In genomic region chr10:10689668-10690223, GRCm38 (mm10) we compare ENCODE assay signal across 8 mouse cellular contexts. TPM values are rescaled to one million over a fixed set of nuclear protein-coding genes. Genes with fewer than 3 reads are reported as not detected.
DNase-seq lines count a peak whose midpoint lies in the region; ATAC-seq and TF ChIP-seq lines count a peak whose summit lies in the region.
"Had no signal": no experiment of that assay in that cellular context is flagged by ENCODE, and none has a peak within 500 bp of the region (broad histone marks: within the 10 kb centered on the region; RNA-seq: fewer than 3 reads in every experiment).

No protein-coding gene starts in this region.

- ATAC-seq in lung, embryonic 15.5 days (ENCODE audit: borderline replicate concordance, extremely low read depth, low FRiP score, low TSS enrichment): no peak
- ATAC-seq in forebrain, postnatal 0 days: peak; percentile 15; the same call in 1 of the 2 replicates
- ATAC-seq in liver, embryonic 13.5 days (ENCODE audit: low read depth): no peak
- ATAC-seq in stomach, postnatal 0 days (ENCODE audit: low FRiP score, low TSS enrichment): no peak

- WGBS in lung, embryonic 15.5 days: 12% methylated on average over 11 of the region's 11 CpGs
- WGBS in forebrain, postnatal 0 days: 8% methylated on average over 11 of the region's 11 CpGs
- whole genome bisulfite sequencing in liver, embryonic 13.5 days (ENCODE audit: insufficient replicate concordance): 23% methylated on average over 11 of the region's 11 CpGs
- 21% methylated on average over 11 of the region's 11 CpGs for WGBS in stomach, postnatal 0 days

- no peaks in the 10 kb centered on the region for H3K9me3 ChIP-seq in lung, embryonic 15.5 days
- H3K9me3 ChIP-seq in forebrain, postnatal 0 days (ENCODE audit: low read length): no peaks in the 10 kb centered on the region
- H3K9me3 ChIP-seq in liver, embryonic 13.5 days (replicated peaks): no peaks in the 10 kb centered on the region
- no peaks in the 10 kb centered on the region for H3K9me3 ChIP-seq in stomach, postnatal 0 days (ENCODE audit: control insufficient read depth, low read length)

- no peak overlapping the region for H3K27ac ChIP-seq in lung, embryonic 15.5 days
- H3K27ac ChIP-seq in forebrain, postnatal 0 days (ENCODE audit: low read depth, low read length): no peak overlapping the region
- no peak overlapping the region for H3K27ac ChIP-seq in liver, embryonic 13.5 days
- no peak overlapping the region for H3K27ac ChIP-seq in stomach, postnatal 0 days (replicated peaks)

- H3K4me3 ChIP-seq in lung, embryonic 15.5 days: peak overlapping the region; percentile 36
- peak overlapping the region; percentile 44 for H3K4me3 ChIP-seq in forebrain, postnatal 0 days (ENCODE audit: low read depth, low read length)
- H3K4me3 ChIP-seq in liver, embryonic 13.5 days (replicated peaks): no peak overlapping the region
- H3K4me3 ChIP-seq in stomach, postnatal 0 days (ENCODE audit: low read depth, low read length): peak overlapping the region; percentile 32

- H3K27me3 ChIP-seq in lung, embryonic 15.5 days: 0 out of 2 replicates have a peak, but pooled peaks cover 4% of the 10 kb centered on the region
- H3K27me3 ChIP-seq in forebrain, postnatal 0 days (ENCODE audit: insufficient read depth, low read length): no peaks in the 10 kb centered on the region
- H3K27me3 ChIP-seq in liver, embryonic 13.5 days: peaks cover 5% of the 10 kb centered on the region; the same call in 1 of the 2 replicates
- H3K27me3 ChIP-seq in stomach, postnatal 0 days (ENCODE audit: control insufficient read depth, insufficient read depth, low read length): no peaks in the 10 kb centered on the region

- H3K36me3 ChIP-seq in lung, embryonic 15.5 days: no peaks in the 10 kb centered on the region
- no peaks in the 10 kb centered on the region for H3K36me3 ChIP-seq in forebrain, postnatal 0 days (ENCODE audit: insufficient read depth)
- no peaks in the 10 kb centered on the region for H3K36me3 ChIP-seq in liver, embryonic 13.5 days
- no peaks in the 10 kb centered on the region for H3K36me3 ChIP-seq in stomach, postnatal 0 days (ENCODE audit: control insufficient read depth, insufficient read depth, low read length)

- intact Hi-C loops in left cerebral cortex, postnatal 4 days (cut with DNase I): no loop called here

- DNase-seq in lung, postnatal 25 days (ENCODE audit: low spot score): no peak
- DNase-seq in forebrain, postnatal 0 days: no peak
- no peak for DNase-seq in liver, embryonic 13.5 days
- no peak for DNase-seq in stomach, postnatal 0 days (ENCODE audit: low spot score)
- no peak for DNase-seq in left cerebral cortex, postnatal 4 days
- DNase-seq in thymus, postnatal 10 days (ENCODE audit: low spot score in 2 of 2): no peak

- no peak for TF ChIP-seq CTCF in forebrain, postnatal 0 days (IDR thresholded peaks at IDR 0.05; ENCODE audit: low read depth)
- TF ChIP-seq CTCF in stomach, postnatal 0 days (IDR thresholded peaks at IDR 0.05; ENCODE audit: low read depth): no peak

- no peak overlapping the region for H3K9ac ChIP-seq in lung, embryonic 15.5 days
- H3K9ac ChIP-seq in forebrain, postnatal 0 days: peak overlapping the region; percentile 54
- H3K9ac ChIP-seq in liver, embryonic 13.5 days: no peak overlapping the region
- peak overlapping the region; percentile 43; the same call in 1 of the 2 replicates for H3K9ac ChIP-seq in stomach, postnatal 0 days (ENCODE audit: low read length)

- peak overlapping the region; percentile 82 for H3K4me2 ChIP-seq in lung, embryonic 15.5 days
- peak overlapping the region; percentile 90 for H3K4me2 ChIP-seq in forebrain, postnatal 0 days (ENCODE audit: low read depth)
- peak overlapping the region; percentile 43 for H3K4me2 ChIP-seq in liver, embryonic 13.5 days
- H3K4me2 ChIP-seq in stomach, postnatal 0 days (replicated peaks; ENCODE audit: low read depth): peak overlapping the region; percentile 78

- H3K4me1 ChIP-seq in lung, embryonic 15.5 days: peaks cover 8% of the 10 kb centered on the region; the same call in 1 of the 2 replicates
- 0 out of 2 replicates have a peak, but pooled peaks cover 7% of the 10 kb centered on the region for H3K4me1 ChIP-seq in forebrain, postnatal 0 days (ENCODE audit: insufficient read depth)
- no peaks in the 10 kb centered on the region for H3K4me1 ChIP-seq in liver, embryonic 13.5 days (replicated peaks)
- no peaks in the 10 kb centered on the region for H3K4me1 ChIP-seq in stomach, postnatal 0 days (replicated peaks; ENCODE audit: control insufficient read depth, insufficient read depth)

- no peak for TF ChIP-seq EP300 in stomach, postnatal 0 days (optimal IDR thresholded peaks at IDR 0.05)

RNA-seq across cellular contexts. Expression of gene Gm10944, which starts 8.6 kb away (rescaled TPM):
- polyA plus RNA-seq in lung, embryonic 15.5 days (2015; fragmentation: Nextera tagmentation; extraction: Ambion mirVana): not detected in 2 replicates
- total RNA-seq in forebrain, postnatal 0 days (2014; rRNA removed): not detected in 2 replicates
- polyA plus RNA-seq in forebrain, postnatal 0 days (2015; fragmentation: Nextera tagmentation; extraction: Ambion mirVana): not detected in 2 replicates
- not detected in 2 replicates for polyA plus RNA-seq in liver, embryonic 13.5 days (2015; fragmentation: Nextera tagmentation; extraction: Ambion mirVana)
- polyA plus RNA-seq in stomach, postnatal 0 days (2015; fragmentation: Nextera tagmentation; extraction: Ambion mirVana): not detected in 2 replicates
- total RNA-seq in left cerebral cortex, postnatal 4 days (2021): not detected
- total RNA-seq: left cerebral cortex, adult 18-20 months had no signal

Comparison
In these comparisons a context has a peak if more than half of its experiments do, and no peak if none do; other contexts are left out.
1. H3K9ac ChIP-seq: peak in forebrain, postnatal 0 days (single experiment) and stomach, postnatal 0 days (single experiment); none in lung, embryonic 15.5 days (single experiment) and liver, embryonic 13.5 days (single experiment).
2. Peak in every context shown above with its lines, with median percentiles within 50 percentile points of each other: H3K4me2 ChIP-seq.